Mouse (Mus musculus) cortical plate, adult 2 months (tissue): ENCODE data around the gene Pcdh11x.

Experiments
- CTCF ChIP-seq: fragments of 200-500 bp; IDR thresholded peaks from 2 replicates; pipeline ENCODE4 v1.5.1; 2011; ENCODE audit warnings: mild to moderate bottlenecking, control low read depth, low read length; ENCODE audit not compliant: insufficient read depth; ENCODE audit errors: extremely low read depth
- POLR2A ChIP-seq: fragments of 200-500 bp; IDR thresholded peaks from 2 replicates; pipeline ENCODE4 v1.6.1; 2011; ENCODE audit warnings: mild to moderate bottlenecking, low read length, control low read depth; ENCODE audit not compliant: insufficient read depth; ENCODE audit errors: extremely low read depth

DNA sequence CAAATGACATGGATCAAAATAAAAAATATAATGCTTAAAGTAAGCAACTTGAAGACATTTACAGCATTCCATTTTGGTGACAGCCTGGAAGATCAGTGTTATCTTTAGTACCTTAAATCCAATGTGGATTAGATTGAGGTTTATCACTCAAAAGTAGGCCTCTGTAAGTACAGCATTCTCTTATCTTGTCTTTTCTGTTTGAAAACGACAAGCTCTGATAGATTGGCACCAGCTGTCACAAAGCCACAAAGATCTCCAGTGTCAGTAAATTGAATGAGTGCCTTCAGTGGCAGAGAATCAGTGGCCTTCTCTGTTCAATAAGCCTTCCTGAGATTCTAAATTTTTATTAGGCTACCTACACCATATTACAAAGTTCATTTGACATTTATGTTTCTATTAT, 445.7 kb downstream of the Pcdh11x start:
- TF ChIP-seq CTCF: no peak
- TF ChIP-seq POLR2A: no peak
